Mouse (Mus musculus) G1E (cell line): ENCODE results near the gene Homer2.

ENCODE experiments used
- CTCF ChIP-seq: IDR thresholded peaks from 2 replicates; pipeline ENCODE4 v1.5.1; 2012; ENCODE audit warnings: low read depth, low read length, inconsistent platforms, mixed read lengths
- GATA1 ChIP-seq: IDR thresholded peaks from 2 replicates; pipeline ENCODE4 v1.6.1; 2012; ENCODE audit warnings: borderline replicate concordance, low read length, inconsistent platforms, mixed read lengths
- TAL1 ChIP-seq: conservative IDR thresholded peaks from 2 replicates; pipeline ENCODE4 v1.6.1; 2012; ENCODE audit warnings: low read depth, low read length, inconsistent platforms, mixed read lengths

- TF ChIP-seq TAL1 = no peak
- no peak for TF ChIP-seq GATA1
- TF ChIP-seq CTCF = no peak
These were observed 9.0 kb downstream of the Homer2 start for GRCm38 (mm10) chr7:81698357-81698756.
